Mouse (Mus musculus) ovary, adult 2 months (tissue): Measurements from ENCODE around the gene Myo9a. TPM values are rescaled to one million over a fixed set of nuclear protein-coding genes. Genes with fewer than 3 reads are reported as not detected.

Source experiments
- polyA plus RNA-seq: library from polyadenylated mRNA; depleted of rRNA; stranded (reverse); fragments of >200 nt; gene quantifications from 2 replicates; pipeline ENCODE4 v1.2.3, GENCODE M21; 2012; rRNA removed

Gene Myo9a
- polyA plus RNA-seq: 2.5 TPM in 2 replicates

GRCm38 (mm10) chr9:59750267-59751065 is at the start of gene Myo9a, which contains the start of gene Senp8:
Gene Myo9a (plus strand): TSS chr9:59750896.
Gene Senp8 (minus strand): TSS chr9:59750710.

DNA sequence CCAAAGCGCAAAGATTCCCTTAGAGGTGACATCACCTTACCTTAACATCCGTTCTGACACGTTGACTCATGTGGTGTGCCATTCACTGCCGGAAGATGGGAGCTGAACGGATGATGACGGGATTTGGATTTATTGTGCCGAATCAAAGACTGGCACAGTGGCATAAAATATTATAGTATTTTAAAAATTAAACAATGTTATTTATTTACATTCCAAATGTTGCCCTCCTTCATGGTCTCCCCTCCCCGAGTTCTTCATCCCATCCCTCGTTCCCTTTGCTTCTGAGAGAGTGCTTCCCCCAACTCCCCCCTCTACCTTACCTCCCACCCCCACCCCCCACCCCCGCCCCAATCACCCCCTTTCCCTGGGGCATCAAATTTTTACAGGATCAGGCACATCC is 209.9 kb downstream of the Myo9a start, which contains the start of gene Nr2e3:
Gene Nr2e3 (minus strand): TSS at position 101 of the 400 bp plus-strand sequence.

Other genes starting within 250 kb of the Myo9a start
- 95.3 and 149 TPM in 2 replicates for gene Hexa, start 211.4 kb upstream of the Myo9a start, polyA plus RNA-seq
- gene Tmem202, start 211.0 kb upstream of the Myo9a start, polyA plus RNA-seq: 0.51 and 0.73 TPM in 2 replicates
- 0.20 and 0.34 TPM in 2 replicates for gene Celf6, start 173.0 kb upstream of the Myo9a start, polyA plus RNA-seq
- gene Parp6, start 133.6 kb upstream of the Myo9a start, polyA plus RNA-seq: 9.8 and 23.1 TPM in 2 replicates
- gene Pkm, start 94.5 kb upstream of the Myo9a start, polyA plus RNA-seq: 887 and 1,131 TPM in 2 replicates
- gene Gramd2, start 70.8 kb upstream of the Myo9a start, polyA plus RNA-seq: 3.0 and 6.5 TPM in 2 replicates
- gene Senp8, start 186 bp upstream of the Myo9a start, polyA plus RNA-seq: 2.7 and 5.9 TPM in 2 replicates
- gene Nr2e3, start 209.8 kb downstream of the Myo9a start, polyA plus RNA-seq: 0.28 and 0.41 TPM in 2 replicates